Mouse (Mus musculus) forebrain, embryonic 16.5 days (tissue): Measurements from ENCODE around the gene Nol4l. TPM values are rescaled to one million over a fixed set of nuclear protein-coding genes. Genes with fewer than 3 reads are reported as not detected.
"Not testable (repeated sequence)": the region's sequence is repeated elsewhere in the genome, so short reads cannot be mapped to it uniquely, and the experiment has no call there.

Source experiments
- ATAC-seq: fragments of 200-750 bp; cut with Nextera tagmentation; 2 replicates; pipeline ENCODE4 v1.8.0; 2017; ENCODE audit warnings: mild to moderate bottlenecking, moderate library complexity
- H3K27ac ChIP-seq: fragments of 300-500 bp; sonication (generic); 2 replicates; pipeline ENCODE4 v1.5.1; 2014; ENCODE audit warnings: low read length, control low read depth
- H3K27me3 ChIP-seq: fragments of 300-500 bp; sonication (generic); replicated peaks from 2 replicates; pipeline ENCODE4 v1.6.1; 2014; ENCODE audit warnings: low read length; ENCODE audit not compliant: control insufficient read depth, insufficient read depth
- H3K36me3 ChIP-seq: fragments of 300-500 bp; sonication (generic); 2 replicates; pipeline ENCODE4 v1.6.1; 2014; ENCODE audit not compliant: control insufficient read depth, insufficient read depth
- H3K4me1 ChIP-seq: fragments of 300-500 bp; sonication (generic); replicated peaks from 2 replicates; pipeline ENCODE4 v1.6.1; 2014; ENCODE audit warnings: low read length; ENCODE audit not compliant: control insufficient read depth, insufficient read depth
- H3K4me2 ChIP-seq: fragments of 300-500 bp; sonication (generic); 2 replicates; pipeline ENCODE4 v1.6.1; 2014; ENCODE audit warnings: mild to moderate bottlenecking, low read length, control low read depth
- H3K4me3 ChIP-seq: fragments of 300-500 bp; sonication (generic); replicated peaks from 2 replicates; pipeline ENCODE4 v1.5.1; 2014; ENCODE audit warnings: mild to moderate bottlenecking, low read length, control low read depth
- H3K9ac ChIP-seq: fragments of 300-500 bp; sonication (generic); replicated peaks from 2 replicates; pipeline ENCODE4 v1.6.1; 2014; ENCODE audit warnings: low read depth, low read length, control low read depth
- H3K9me3 ChIP-seq: fragments of 300-500 bp; sonication (generic); 2 replicates; pipeline ENCODE4 v1.6.1; 2016; ENCODE audit warnings: low read length; ENCODE audit not compliant: control insufficient read depth
- WGBS: fragments of 180-500 bp; shearing (Covaris S2); extraction: QIAGEN DNeasy Blood & Tissue Kit; methylation state at CpG from one replicate; pipeline ENCODE4 v1.1.7; 2014; 5-methylcytosine and 5-hydroxymethylcytosine counted together
- polyA plus RNA-seq: library from polyadenylated mRNA; unstranded; fragments of >200 nt; fragmentation: Nextera tagmentation; extraction: Ambion mirVana; gene quantifications from 2 replicates; pipeline ENCODE4 v1.2.1, GENCODE M21; 2015

Gene Nol4l
- polyA plus RNA-seq, 1 experiment from 2014 or later = 50.4 TPM

GRCm38 (mm10) chr2:153509211-153510029, 20.4 kb downstream of the Nol4l start:
- H3K36me3 ChIP-seq = no peaks in the 10 kb centered on the region
- H3K4me3 ChIP-seq = no peak overlapping the region
- no peak overlapping the region for H3K4me2 ChIP-seq
- no peaks in the 10 kb centered on the region for H3K9me3 ChIP-seq
- peak; percentile 65 for ATAC-seq
- WGBS = 9% methylated on average over 18 of the region's 18 CpGs
- peak overlapping the region; percentile 31 for H3K9ac ChIP-seq
- H3K27ac ChIP-seq = peak overlapping the region; percentile 25; the same call in 1 of the 2 replicates
- peaks cover 23% of the 10 kb centered on the region for H3K4me1 ChIP-seq
- H3K27me3 ChIP-seq = no peaks in the 10 kb centered on the region

- H3K27ac ChIP-seq = no peak overlapping the region
- H3K4me1 ChIP-seq = peaks cover 23% of the 10 kb centered on the region
- H3K27me3 ChIP-seq = no peaks in the 10 kb centered on the region
- no peak overlapping the region for H3K9ac ChIP-seq
- 51% methylated on average over 3 of the region's 3 CpGs for WGBS
- no peak for ATAC-seq
- no peak overlapping the region for H3K4me2 ChIP-seq
- H3K36me3 ChIP-seq = no peaks in the 10 kb centered on the region
- H3K4me3 ChIP-seq = no peak overlapping the region
- H3K9me3 ChIP-seq = no peaks in the 10 kb centered on the region
Measured at GRCm38 (mm10) chr2:153508405-153508804, 21.4 kb downstream of the Nol4l start.

- no peaks in the 10 kb centered on the region for H3K9me3 ChIP-seq
- no peaks in the 10 kb centered on the region for H3K27me3 ChIP-seq
- no peak overlapping the region for H3K27ac ChIP-seq
- peaks cover 23% of the 10 kb centered on the region for H3K4me1 ChIP-seq
- H3K4me3 ChIP-seq = no peak overlapping the region
- no peak overlapping the region for H3K9ac ChIP-seq
- no peak overlapping the region for H3K4me2 ChIP-seq
- 98% methylated on average over 2 of the region's 2 CpGs for WGBS
- no peak for ATAC-seq
- H3K36me3 ChIP-seq = no peaks in the 10 kb centered on the region
Measured at GRCm38 (mm10) chr2:153507969-153508368, 21.8 kb downstream of the Nol4l start.

- Histone ChIP-seq H3K9me3 (no peaks in the 10 kb centered on the region), H3K9ac (no peak overlapping the region), H3K4me2 (no peak overlapping the region), H3K27me3 (no peaks in the 10 kb centered on the region), H3K36me3 (no peaks in the 10 kb centered on the region), H3K4me3 (no peak overlapping the region), H3K27ac (no peak overlapping the region), H3K4me1 (peaks cover 16% of the 10 kb centered on the region)
- no peak for ATAC-seq
- 89% methylated on average over 5 of the region's 5 CpGs for WGBS
Measured at GRCm38 (mm10) chr2:153506385-153506784, 23.4 kb downstream of the Nol4l start.

GRCm38 (mm10) chr2:153499154-153499553, 30.6 kb downstream of the Nol4l start:
- Histone ChIP-seq H3K27me3 (no peaks in the 10 kb centered on the region), H3K36me3 (no peaks in the 10 kb centered on the region), H3K4me2 (no peak overlapping the region), H3K27ac (no peak overlapping the region), H3K9ac (no peak overlapping the region), H3K4me3 (no peak overlapping the region), H3K9me3 (no peaks in the 10 kb centered on the region), H3K4me1 (peaks cover 29% of the 10 kb centered on the region)
- no peak for ATAC-seq
- WGBS = 72% methylated on average over 4 of the region's 4 CpGs

- WGBS = 13% methylated on average over 13 of the region's 13 CpGs
- Histone ChIP-seq H3K9me3 (no peaks in the 10 kb centered on the region), H3K4me2 (no peak overlapping the region), H3K4me3 (no peak overlapping the region), H3K9ac (peak overlapping the region; percentile 25), H3K36me3 (no peaks in the 10 kb centered on the region), H3K27me3 (no peaks in the 10 kb centered on the region), H3K27ac (peak overlapping the region; percentile 68), H3K4me1 (peaks cover 45% of the 10 kb centered on the region)
- ATAC-seq = peak; percentile 57
Measured at GRCm38 (mm10) chr2:153496898-153497297, 32.9 kb downstream of the Nol4l start.

- H3K27me3 ChIP-seq = no peaks in the 10 kb centered on the region
- 80% methylated on average over 6 of the region's 6 CpGs for WGBS
- H3K4me1 ChIP-seq = peaks cover 51% of the 10 kb centered on the region
- no peaks in the 10 kb centered on the region for H3K36me3 ChIP-seq
- H3K4me2 ChIP-seq = no peak overlapping the region
- no peak overlapping the region for H3K4me3 ChIP-seq
- ATAC-seq = no peak
- H3K27ac ChIP-seq = peak overlapping the region; percentile 68; the same call in 1 of the 2 replicates
- no peak overlapping the region for H3K9ac ChIP-seq
- no peaks in the 10 kb centered on the region for H3K9me3 ChIP-seq
Measured at GRCm38 (mm10) chr2:153496301-153496700, 33.5 kb downstream of the Nol4l start.

- Histone ChIP-seq H3K36me3 (no peaks in the 10 kb centered on the region), H3K27ac (no peak overlapping the region), H3K4me3 (no peak overlapping the region), H3K9me3 (no peaks in the 10 kb centered on the region), H3K27me3 (no peaks in the 10 kb centered on the region), H3K9ac (no peak overlapping the region), H3K4me1 (peaks cover 56% of the 10 kb centered on the region), H3K4me2 (no peak overlapping the region)
- 78% methylated on average over 4 of the region's 4 CpGs for WGBS
- no peak for ATAC-seq
Measured at GRCm38 (mm10) chr2:153495818-153496217, 34.0 kb downstream of the Nol4l start.

GRCm38 (mm10) chr2:153495391-153495790, 34.4 kb downstream of the Nol4l start:
- not testable (repeated sequence) for H3K36me3 ChIP-seq, H3K4me2 ChIP-seq, H3K27me3 ChIP-seq, H3K9ac ChIP-seq, H3K9me3 ChIP-seq, ATAC-seq, H3K27ac ChIP-seq, H3K4me3 ChIP-seq
- WGBS = 97% methylated on average over 4 of the region's 4 CpGs
- peaks cover 59% of the 10 kb centered on the region for H3K4me1 ChIP-seq
